Mouse (Mus musculus) T-helper 17 cell (primary cell): ENCODE measurements at regions not wholly inside any gene's neighbourhood (a gene's known extent, or its start where the extent isn't known, plus 50 kb on each side); places are given as distances from the start of the nearest gene placed in this dataset.
"Not testable (repeated sequence)": the region's sequence is repeated elsewhere in the genome, so short reads cannot be mapped to it uniquely, and the experiment has no call there.

ENCODE experiments used
- in situ Hi-C, 2 experiments: fragments of 300-600 bp; cut with MboI, MseI; formaldehyde crosslinking; loops; 1 replicate in 1 of 2; 2 replicates in 1 of 2; pipeline ENCODE4 v1.15.1; 2025; ENCODE audit warnings: high pct_unique_total_duplicates in 2 of 2

DNA sequence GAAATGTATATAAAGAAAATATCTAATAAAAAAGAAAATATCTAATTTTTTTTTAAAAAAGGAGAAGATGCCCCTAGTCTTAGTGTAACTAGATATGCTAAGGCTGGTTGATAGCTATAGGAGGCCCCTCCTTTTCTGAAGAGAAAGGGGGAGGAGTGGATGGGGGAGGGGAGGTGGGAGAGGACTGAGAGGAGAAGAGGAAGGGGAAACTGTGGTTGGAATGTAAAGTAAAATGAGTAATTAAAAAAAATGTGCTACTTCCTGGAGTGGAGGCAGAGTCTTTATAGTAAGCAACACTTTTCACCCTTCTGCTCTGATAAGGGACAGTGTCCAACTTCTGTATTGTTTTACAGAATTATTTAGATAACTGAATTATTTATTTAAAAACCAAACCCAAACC is 513.6 kb upstream of the Fam160b2 start:
- in situ Hi-C loops = loop anchor here in 1 of 2 experiments (25.0 kb wide), 1 partner anchor 1051 kb away; no protein-coding TSS in a partner anchor

- in situ Hi-C loops = loop anchor here in 1 of 2 experiments (5.0 to 25.0 kb wide), 3 partner anchors 327 to 1930 kb away; no protein-coding TSS in a partner anchor
Observed at GRCm38 (mm10) chr14:71104617-71105016, 505.0 kb upstream of the Fam160b2 start.

DNA sequence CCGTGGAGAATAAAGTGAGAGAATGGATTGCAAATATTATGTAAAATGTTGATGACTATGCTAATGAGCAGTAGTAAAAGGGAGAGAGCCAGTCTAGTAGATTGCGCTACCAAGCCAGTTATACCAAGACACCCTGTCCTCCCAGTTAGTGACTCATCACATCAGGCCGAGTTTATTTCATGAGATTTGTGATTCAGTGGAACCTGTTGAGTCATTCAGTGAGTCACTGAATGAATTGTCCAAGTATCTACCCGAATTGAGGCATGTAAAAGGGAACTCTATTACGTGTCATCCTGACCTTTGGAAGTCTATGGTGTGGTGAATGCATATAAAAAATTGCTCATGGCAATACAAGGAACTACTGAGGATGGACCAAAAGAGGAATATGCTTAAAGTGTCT is 504.3 kb upstream of the Fam160b2 start:
- in situ Hi-C loops = loop anchor here in 1 of 2 experiments (10.0 to 25.0 kb wide), 2 partner anchors 1042 to 1931 kb away; no protein-coding TSS in a partner anchor

GRCm38 (mm10) chr14:71095661-71096422 is 496.2 kb upstream of the Fam160b2 start:
- in situ Hi-C loops = loop anchor here in 1 of 2 experiments (5.0 kb wide), 1 partner anchor 36 kb away; no protein-coding TSS in a partner anchor

DNA sequence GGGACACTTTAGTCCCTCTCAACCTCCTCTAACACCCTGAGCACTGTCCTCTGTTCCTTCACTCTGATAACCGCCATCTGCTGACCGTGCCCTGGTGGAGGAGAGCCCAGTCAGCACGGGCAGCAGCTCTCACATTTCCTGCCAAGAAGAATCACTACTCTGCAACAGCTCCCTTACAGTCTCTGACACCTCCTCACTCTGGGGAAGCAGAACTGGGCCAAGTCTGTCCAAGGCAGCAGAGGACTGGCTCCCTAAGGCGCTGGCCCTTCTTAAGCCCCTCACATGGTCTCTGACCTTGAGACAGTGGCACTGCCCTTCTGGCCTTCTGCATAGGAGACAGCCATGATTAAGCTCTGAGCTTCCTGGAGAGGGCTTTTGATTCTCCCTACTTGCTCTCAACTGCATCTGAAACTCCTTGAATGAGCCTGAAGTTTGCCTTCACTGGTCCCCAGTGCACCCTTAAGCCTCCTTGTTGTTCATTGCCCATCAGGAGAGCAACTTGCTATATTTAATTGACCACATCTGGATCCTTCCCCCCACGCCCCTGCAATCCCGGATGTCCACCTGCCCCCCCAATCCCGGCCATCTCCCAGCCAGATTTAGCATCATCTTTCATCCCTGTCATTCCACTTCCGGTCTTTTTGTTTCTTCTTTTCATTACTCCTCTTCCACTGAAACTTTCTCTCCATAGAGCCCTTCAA is 493.1 kb upstream of the Fam160b2 start:
- in situ Hi-C loops = no loop called here

GRCm38 (mm10) chr14:71085721-71086120 is 486.1 kb upstream of the Fam160b2 start:
- in situ Hi-C loops = no loop called here

- in situ Hi-C loops = no loop called here
Observed at GRCm38 (mm10) chr14:71082327-71082726, 482.7 kb upstream of the Fam160b2 start.

DNA sequence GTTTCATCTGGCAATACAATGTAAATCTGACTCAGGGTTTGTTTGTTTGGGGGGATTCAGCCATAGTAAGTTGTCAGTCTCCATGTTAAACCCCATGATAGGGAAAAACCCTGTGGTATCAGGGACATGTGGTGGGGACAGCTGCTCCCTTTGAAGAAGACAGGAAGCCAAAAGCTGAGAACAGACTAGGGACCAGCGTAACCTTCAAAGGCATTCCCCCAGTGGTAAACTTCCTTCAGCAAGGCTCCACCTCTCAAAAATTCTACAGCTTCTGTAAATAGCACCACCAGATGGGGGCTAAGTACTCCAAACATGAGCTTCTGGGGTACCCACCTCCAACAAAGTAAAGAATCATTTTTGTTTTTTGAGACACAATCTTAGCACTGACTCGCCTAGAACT is 476.0 kb upstream of the Fam160b2 start:
- in situ Hi-C loops = no loop called here

DNA sequence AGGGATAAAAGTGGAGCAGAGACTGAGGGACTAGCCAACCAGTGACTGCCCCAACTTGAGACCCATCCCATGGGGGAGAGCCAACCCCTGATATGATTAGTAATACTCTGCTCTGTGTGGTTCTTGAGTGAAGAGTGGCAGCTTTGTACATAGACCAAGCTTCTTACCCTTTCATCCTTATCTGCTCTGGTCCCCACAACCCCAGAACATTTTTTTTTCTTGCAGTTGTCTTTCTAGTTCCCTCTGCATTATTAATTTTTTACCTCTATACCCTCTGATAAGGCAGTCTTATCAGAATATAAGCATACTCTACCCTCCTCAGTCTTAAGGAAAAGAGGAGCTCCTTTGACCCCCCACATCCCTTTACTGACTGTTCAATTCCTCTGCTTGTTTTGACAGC is 474.4 kb upstream of the Fam160b2 start:
- in situ Hi-C loops = no loop called here

- in situ Hi-C loops = no loop called here
Observed at GRCm38 (mm10) chr14:71065669-71066068, 466.0 kb upstream of the Fam160b2 start.

GRCm38 (mm10) chr14:71056601-71057000 is 457.0 kb upstream of the Fam160b2 start:
- in situ Hi-C loops = no loop called here

DNA sequence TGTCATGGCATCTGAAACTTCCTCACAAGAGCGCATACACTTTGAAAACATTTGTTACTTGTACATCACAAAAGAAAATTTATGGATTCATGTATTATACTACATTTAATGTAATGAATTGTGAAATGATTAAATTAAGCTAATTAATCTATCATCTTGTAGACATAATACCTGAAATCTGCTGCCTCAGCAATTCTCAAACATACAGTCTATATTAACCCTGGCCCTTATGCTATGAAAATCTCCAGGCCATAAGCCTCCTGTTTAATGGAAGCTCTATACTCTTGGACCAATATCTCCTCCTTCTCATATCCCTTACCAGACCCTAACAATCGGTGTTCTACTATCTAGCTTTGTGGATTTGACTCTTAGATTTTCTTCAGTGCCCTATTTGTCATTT is 455.8 kb upstream of the Fam160b2 start:
- in situ Hi-C loops = no loop called here

DNA sequence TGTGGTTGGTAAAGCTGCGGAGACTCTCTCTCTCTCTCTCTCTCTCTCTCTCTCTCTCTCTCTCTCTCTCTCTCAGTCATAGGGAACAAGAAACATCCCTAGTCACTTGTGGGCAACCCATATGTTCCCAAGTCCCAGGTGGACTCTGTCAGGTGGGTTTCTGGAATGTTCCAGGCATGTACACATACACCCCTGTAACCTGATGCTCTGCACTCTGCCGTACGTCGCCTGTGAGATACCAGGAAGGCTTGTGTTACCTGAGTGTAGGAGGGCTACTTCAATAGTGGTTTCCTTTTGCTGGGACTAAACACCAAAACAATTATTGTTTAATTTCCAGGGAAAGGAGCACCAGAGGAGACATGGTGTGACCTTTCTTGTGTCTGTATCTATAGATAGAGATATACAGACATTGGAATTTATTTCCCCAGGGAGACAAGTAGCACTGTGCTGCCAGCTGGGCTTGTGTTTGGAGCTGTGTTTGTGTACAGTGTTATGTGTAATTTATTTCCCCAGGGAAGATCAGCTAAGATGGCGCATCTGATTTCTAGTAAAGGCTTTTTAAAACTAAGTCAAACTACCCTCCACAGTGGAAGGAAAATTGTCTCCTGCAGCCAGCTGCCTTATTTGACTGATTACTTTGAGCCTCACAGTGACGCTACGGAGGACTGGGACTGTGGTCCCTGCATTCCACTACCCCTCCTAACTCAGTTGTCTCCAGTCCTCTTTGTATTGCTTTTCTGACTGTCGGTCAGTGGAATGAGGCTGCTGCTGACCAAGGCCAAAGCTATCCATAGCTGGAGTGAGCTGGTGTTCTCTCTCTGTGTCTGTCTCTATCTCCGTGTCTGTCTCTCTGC is 454.4 kb upstream of the Fam160b2 start:
- in situ Hi-C loops = no loop called here

DNA sequence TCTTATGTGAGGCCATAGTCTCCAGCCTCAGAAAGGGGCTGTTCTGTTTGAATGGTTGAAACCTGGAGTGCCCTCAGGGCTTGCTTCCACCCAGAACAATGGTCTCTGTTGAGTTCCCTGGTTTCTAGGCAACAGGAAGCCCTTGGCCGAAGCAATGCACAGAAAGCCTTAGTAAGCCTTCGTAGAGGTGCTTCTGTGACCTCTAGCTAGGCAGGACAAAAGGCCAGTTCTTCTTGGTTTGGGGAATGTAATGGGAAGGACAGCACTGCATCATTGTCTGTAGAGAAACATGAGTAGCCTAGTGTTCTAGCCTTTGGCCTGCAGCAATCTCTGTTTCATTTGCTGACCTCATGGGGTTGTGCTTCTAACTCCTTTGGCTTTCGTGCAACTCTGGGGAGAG is 447.5 kb upstream of the Fam160b2 start:
- in situ Hi-C loops = no loop called here

- in situ Hi-C loops = not testable (repeated sequence)
Observed at GRCm38 (mm10) chr14:71043879-71044770, 444.5 kb upstream of the Fam160b2 start.

GRCm38 (mm10) chr14:71036620-71037019 is 437.0 kb upstream of the Fam160b2 start:
- in situ Hi-C loops = no loop called here

GRCm38 (mm10) chr14:71033586-71033985 is 434.0 kb upstream of the Fam160b2 start:
- in situ Hi-C loops = no loop called here

GRCm38 (mm10) chr14:71030164-71030880 is 430.7 kb upstream of the Fam160b2 start:
- in situ Hi-C loops = no loop called here
